Mouse (Mus musculus) megakaryocyte, embryonic 14.5 days (primary cell): ENCODE measurements around the gene Plcz1. TPM values are rescaled to one million over a fixed set of nuclear protein-coding genes. Genes with fewer than 3 reads are reported as not detected.

Experiments used
- H3K27me3 ChIP-seq: replicated peaks from 2 replicates; pipeline ENCODE3; 2012; ENCODE audit warnings: inconsistent platforms
- H3K36me3 ChIP-seq: replicated peaks from 2 replicates; pipeline ENCODE3; 2012; ENCODE audit warnings: low read length, inconsistent platforms, mixed read lengths
- H3K4me1 ChIP-seq: 2 replicates; pipeline ENCODE4 v1.6.1; 2012; ENCODE audit warnings: inconsistent platforms
- H3K4me3 ChIP-seq: replicated peaks from 2 replicates; pipeline ENCODE3; 2012; ENCODE audit warnings: moderate library complexity, mild to moderate bottlenecking, inconsistent platforms
- H3K9me3 ChIP-seq: 2 replicates; pipeline ENCODE4 v1.6.1; 2012; ENCODE audit warnings: inconsistent platforms
- FLI1 ChIP-seq: IDR thresholded peaks from 2 replicates; pipeline ENCODE4 v1.6.1; 2012; ENCODE audit warnings: low read length, inconsistent platforms, mixed read lengths
- GATA1 ChIP-seq: IDR thresholded peaks from 3 replicates; pipeline ENCODE4 v1.6.1; 2012; ENCODE audit warnings: mixed read lengths, low read length, inconsistent platforms, borderline replicate concordance
- polyA plus RNA-seq: library from polyadenylated mRNA; stranded (reverse); fragments of >175 nt; gene quantifications from 2 replicates; pipeline ENCODE4 v1.2.3, GENCODE M21; 2012; ENCODE audit warnings: low replicate concordance; ENCODE audit not compliant: insufficient read depth

Plcz1 gene
- polyA plus RNA-seq, 1 experiment, result not detected

DNA sequence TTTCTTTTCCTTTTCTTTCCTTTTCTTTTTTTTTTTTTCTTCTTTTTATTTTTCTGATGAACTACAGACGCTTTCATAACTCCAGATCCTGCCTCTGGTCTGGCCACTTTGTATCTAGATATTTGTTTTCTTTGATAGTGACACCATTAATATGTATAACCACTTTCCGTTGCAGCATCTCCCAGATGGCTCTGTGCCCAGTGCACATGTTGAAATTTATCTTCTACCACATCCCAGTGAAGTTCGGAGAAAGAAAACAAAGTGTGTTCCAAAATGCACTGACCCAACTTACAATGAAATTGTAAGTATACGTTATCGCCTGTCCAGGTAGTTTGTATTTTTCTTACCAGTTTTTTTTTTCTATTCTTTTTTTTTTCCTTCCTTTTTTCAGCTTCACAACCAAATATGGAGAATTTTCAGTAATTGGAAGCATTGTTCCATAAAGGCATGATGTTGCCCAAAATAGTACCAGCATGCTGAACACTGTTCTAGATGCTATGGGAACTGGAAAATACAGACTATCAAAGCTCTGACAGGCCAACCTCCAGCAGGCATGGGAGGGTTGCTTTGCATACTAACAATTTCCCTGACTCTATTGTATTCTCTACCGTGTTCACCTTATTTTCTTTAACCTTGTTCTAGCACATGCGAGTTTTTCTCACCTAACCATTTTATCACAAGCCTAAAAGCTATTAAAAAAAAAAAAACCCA lies 83.6 kb downstream of the Plcz1 start:
- H3K27me3 ChIP-seq, result no peaks in the 10 kb centered on the region
- H3K4me1 ChIP-seq, result no peaks in the 10 kb centered on the region
- TF ChIP-seq GATA1, result no peak
- no peak for TF ChIP-seq FLI1
- H3K4me3 ChIP-seq, result no peak overlapping the region
- H3K36me3 ChIP-seq, result no peaks in the 10 kb centered on the region
- H3K9me3 ChIP-seq, result peaks cover 25% of the 10 kb centered on the region; the same call in 1 of the 2 replicates

GRCm38 (mm10) chr6:139953596-139953995 lies 87.7 kb downstream of the Plcz1 start:
- TF ChIP-seq FLI1 (no peak), GATA1 (no peak)
- Histone ChIP-seq H3K9me3 (peaks cover 19% of the 10 kb centered on the region; the same call in 1 of the 2 replicates), H3K27me3 (no peaks in the 10 kb centered on the region), H3K36me3 (no peaks in the 10 kb centered on the region), H3K4me3 (no peak overlapping the region), H3K4me1 (no peaks in the 10 kb centered on the region)

GRCm38 (mm10) chr6:139947106-139947879 lies 94.0 kb downstream of the Plcz1 start:
- no peak overlapping the region for H3K4me3 ChIP-seq
- H3K27me3 ChIP-seq, result no peaks in the 10 kb centered on the region
- TF ChIP-seq GATA1 (no peak), FLI1 (no peak)
- H3K4me1 ChIP-seq, result no peaks in the 10 kb centered on the region
- H3K9me3 ChIP-seq, result peaks cover 19% of the 10 kb centered on the region
- H3K36me3 ChIP-seq, result no peaks in the 10 kb centered on the region

Other genes with a start within 250 kb of the Plcz1 start
- 0.22 TPM in 1 of 2 replicates, not detected in the other for gene Capza3, start 205 bp downstream of the Plcz1 start, polyA plus RNA-seq